Mouse (Mus musculus) heart, embryonic 13.5 days (tissue): ENCODE measurements around the gene Tmem129. TPM values are rescaled to one million over a fixed set of nuclear protein-coding genes. Genes with fewer than 3 reads are reported as not detected.
A peak's percentile ranks its signal among the peaks of the same experiment; 100 is the strongest.

Experiments
- ATAC-seq: fragments of 200-750 bp; cut with Nextera tagmentation; 2 replicates; pipeline ENCODE4 v1.8.0; 2017; ENCODE audit warnings: moderate TSS enrichment; ENCODE audit not compliant: insufficient number of reproducible peaks, low FRiP score, low TSS enrichment; ENCODE audit errors: extremely low read depth
- H3K27ac ChIP-seq: fragments of 300-500 bp; sonication (generic); replicated peaks from 2 replicates; pipeline ENCODE4 v1.5.1; 2015; ENCODE audit warnings: moderate library complexity, mild to moderate bottlenecking, inconsistent platforms
- H3K27me3 ChIP-seq: fragments of 300-500 bp; sonication (generic); replicated peaks from 2 replicates; pipeline ENCODE4 v1.6.1; 2015; ENCODE audit warnings: mild to moderate bottlenecking, inconsistent platforms
- H3K36me3 ChIP-seq: fragments of 300-500 bp; sonication (generic); 2 replicates; pipeline ENCODE4 v1.6.1; 2015; ENCODE audit warnings: mild to moderate bottlenecking, inconsistent platforms
- H3K4me1 ChIP-seq: fragments of 300-500 bp; sonication (generic); 2 replicates; pipeline ENCODE4 v1.6.1; 2015; ENCODE audit warnings: inconsistent platforms
- H3K4me2 ChIP-seq: fragments of 300-500 bp; sonication (generic); 2 replicates; pipeline ENCODE4 v1.6.1; 2015; ENCODE audit warnings: inconsistent platforms, mild to moderate bottlenecking, moderate library complexity
- H3K4me3 ChIP-seq: fragments of 300-500 bp; sonication (generic); 2 replicates; pipeline ENCODE4 v1.5.1; 2015; ENCODE audit warnings: moderate library complexity, mild to moderate bottlenecking, inconsistent platforms
- H3K9ac ChIP-seq: fragments of 300-500 bp; sonication (generic); 2 replicates; pipeline ENCODE4 v1.6.1; 2015; ENCODE audit warnings: inconsistent platforms, mild to moderate bottlenecking, moderate library complexity
- H3K9me3 ChIP-seq: fragments of 300-500 bp; sonication (generic); 2 replicates; pipeline ENCODE4 v1.6.1; 2016; ENCODE audit warnings: inconsistent platforms
- WGBS: fragments of 180-500 bp; shearing (Covaris S2); methylation state at CpG from one replicate; pipeline ENCODE4 v1.1.7; 2015; ENCODE audit warnings: mixed read lengths; 5-methylcytosine and 5-hydroxymethylcytosine counted together
- polyA plus RNA-seq: library from polyadenylated mRNA; unstranded; fragments of >200 nt; fragmentation: Nextera tagmentation; extraction: Ambion mirVana; gene quantifications from 2 replicates; pipeline ENCODE4 v1.2.1, GENCODE M21; 2015

Tmem129 gene
- polyA plus RNA-seq, 1 experiment from 2014 or later = 32.0 TPM

DNA sequence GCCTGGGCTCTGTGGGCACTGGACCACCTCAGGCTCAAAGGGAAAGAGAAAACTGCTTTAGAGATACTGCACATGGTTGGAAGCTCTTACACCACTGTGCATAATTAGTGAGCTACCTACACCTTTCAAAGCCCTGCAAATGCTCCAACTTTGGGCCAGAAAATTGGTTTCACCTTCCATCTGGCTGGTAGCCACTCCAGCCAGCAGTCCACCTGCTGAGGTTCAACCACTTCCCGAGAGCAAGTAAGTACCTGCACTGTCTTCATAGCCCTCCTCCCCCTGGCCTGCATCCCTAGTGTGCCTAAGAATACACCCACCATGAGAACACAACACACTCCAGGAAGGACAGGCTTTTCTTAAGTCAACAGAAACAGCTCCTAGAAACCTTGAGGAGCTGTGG lies 46.4 kb downstream of the Tmem129 start:
- Histone ChIP-seq H3K9me3 (no peaks in the 10 kb centered on the region), H3K27ac (no peak overlapping the region), H3K9ac (no peak overlapping the region), H3K4me2 (no peak overlapping the region), H3K27me3 (no peaks in the 10 kb centered on the region), H3K36me3 (peaks cover 73% of the 10 kb centered on the region), H3K4me3 (no peak overlapping the region), H3K4me1 (no peaks in the 10 kb centered on the region)
- 87% methylated on average over 1 of the region's 1 CpGs for WGBS
- ATAC-seq = no peak

DNA sequence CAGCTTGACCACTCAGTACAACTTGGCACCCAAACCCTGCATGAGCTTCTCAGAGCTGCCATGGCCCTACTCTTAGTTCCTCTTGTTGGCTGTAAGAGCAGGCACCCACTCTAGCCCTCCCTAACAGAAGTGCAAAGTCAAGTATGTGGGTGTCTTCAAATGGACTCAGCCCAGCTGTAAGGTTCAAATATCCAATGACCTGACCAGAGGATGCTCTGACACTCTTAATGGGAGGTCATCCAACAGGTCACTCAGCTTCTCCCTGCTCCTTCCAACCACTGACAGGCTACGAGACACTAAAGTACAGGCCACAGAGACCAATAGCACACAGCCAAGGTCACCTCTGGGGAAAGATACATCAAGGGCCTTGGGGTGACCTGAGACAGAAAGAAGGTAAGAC lies 49.0 kb downstream of the Tmem129 start:
- Histone ChIP-seq H3K4me2 (no peak overlapping the region), H3K27me3 (no peaks in the 10 kb centered on the region), H3K9ac (no peak overlapping the region), H3K36me3 (peaks cover 88% of the 10 kb centered on the region), H3K27ac (no peak overlapping the region), H3K9me3 (no peaks in the 10 kb centered on the region), H3K4me1 (0 out of 2 replicates have a peak, but pooled peaks cover 5% of the 10 kb centered on the region), H3K4me3 (no peak overlapping the region)
- ATAC-seq = no peak
- WGBS = 88% methylated on average over 1 of the region's 1 CpGs

DNA sequence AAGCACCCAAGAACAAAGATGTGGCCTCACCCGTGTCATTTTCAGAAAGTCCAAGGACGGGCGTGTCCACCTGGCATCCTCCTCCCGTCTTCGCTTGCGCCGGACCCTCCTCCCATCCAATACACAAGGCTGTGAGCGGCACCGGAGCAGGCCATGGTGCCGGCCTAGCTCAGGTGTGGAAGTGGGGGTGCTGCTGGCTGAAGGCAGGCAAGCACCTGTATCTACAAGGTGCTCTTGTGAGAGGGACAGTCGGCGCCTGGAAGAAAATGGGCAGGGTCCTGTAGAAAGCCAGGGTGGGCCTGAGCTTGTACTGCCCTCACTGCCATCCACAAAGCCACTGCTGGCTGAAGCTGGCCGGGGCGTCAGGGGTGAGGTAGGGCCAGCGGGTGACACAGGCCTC lies 50.8 kb downstream of the Tmem129 start:
- H3K27me3 ChIP-seq = no peaks in the 10 kb centered on the region
- no peak overlapping the region for H3K4me2 ChIP-seq
- H3K4me1 ChIP-seq = 0 out of 2 replicates have a peak, but pooled peaks cover 5% of the 10 kb centered on the region
- H3K9me3 ChIP-seq = no peaks in the 10 kb centered on the region
- H3K9ac ChIP-seq = no peak overlapping the region
- 93% methylated on average over 15 of the region's 15 CpGs for WGBS
- no peak overlapping the region for H3K4me3 ChIP-seq
- H3K36me3 ChIP-seq = peaks cover 83% of the 10 kb centered on the region
- no peak for ATAC-seq
- H3K27ac ChIP-seq = no peak overlapping the region

DNA sequence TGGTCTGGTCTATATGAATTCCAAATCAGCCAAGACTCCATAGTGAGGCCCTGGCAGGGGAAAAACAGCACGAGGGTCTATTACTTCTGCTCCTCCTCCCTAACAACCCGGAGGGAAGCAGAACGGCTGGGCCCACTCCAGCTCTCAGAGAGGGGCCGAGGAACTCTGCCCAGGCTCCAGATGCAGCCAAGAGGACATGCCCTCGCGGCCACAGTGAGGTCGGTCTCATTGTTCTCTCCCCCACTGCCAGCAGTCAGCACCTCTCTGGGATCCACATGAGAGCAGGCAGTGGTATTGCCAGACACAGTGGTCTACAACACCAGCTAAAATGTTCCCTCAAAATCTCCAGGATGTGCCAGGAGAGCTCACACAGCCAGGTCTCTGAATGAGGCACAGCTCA lies 51.6 kb downstream of the Tmem129 start:
- Histone ChIP-seq H3K4me3 (no peak overlapping the region), H3K27ac (no peak overlapping the region), H3K9ac (no peak overlapping the region), H3K36me3 (peaks cover 83% of the 10 kb centered on the region), H3K27me3 (no peaks in the 10 kb centered on the region), H3K4me1 (0 out of 2 replicates have a peak, but pooled peaks cover 5% of the 10 kb centered on the region), H3K4me2 (no peak overlapping the region), H3K9me3 (no peaks in the 10 kb centered on the region)
- 78% methylated on average over 7 of the region's 7 CpGs for WGBS
- ATAC-seq = no peak

DNA sequence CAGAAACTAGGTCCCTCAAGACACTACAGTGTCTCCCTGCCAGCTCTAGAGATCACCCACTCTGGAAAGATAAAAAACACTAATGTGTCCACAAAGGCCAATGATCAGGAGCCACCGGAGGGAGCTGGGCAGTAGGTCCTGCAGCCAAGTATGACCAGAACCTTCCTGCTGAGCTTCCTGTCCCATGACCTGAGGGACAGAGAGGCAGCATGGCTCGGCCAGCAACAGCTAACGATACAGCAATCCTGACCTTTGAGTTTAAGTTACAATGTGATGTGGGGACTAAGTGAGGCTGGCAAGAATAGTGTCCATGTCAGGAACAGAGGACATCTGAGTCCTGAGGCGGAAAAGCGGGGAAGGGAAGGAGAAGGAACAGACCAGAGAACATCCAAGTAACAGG lies 52.9 kb downstream of the Tmem129 start:
- Histone ChIP-seq H3K9ac (0 out of 2 replicates have a peak overlapping the region, but pooled peaks have one; percentile 10), H3K4me1 (0 out of 2 replicates have a peak, but pooled peaks cover 5% of the 10 kb centered on the region), H3K27ac (no peak overlapping the region), H3K4me2 (no peak overlapping the region), H3K36me3 (peaks cover 83% of the 10 kb centered on the region), H3K27me3 (no peaks in the 10 kb centered on the region), H3K9me3 (no peaks in the 10 kb centered on the region), H3K4me3 (no peak overlapping the region)
- ATAC-seq = no peak
- 85% methylated on average over 5 of the region's 5 CpGs for WGBS

Other genes with a start within 250 kb of the Tmem129 start
- not detected in 2 replicates for gene Nkx1-1, start 224.4 kb downstream of the Tmem129 start, polyA plus RNA-seq
- gene Fam53a, start 28.8 kb downstream of the Tmem129 start, polyA plus RNA-seq = 46.9 and 50.2 TPM in 2 replicates
- 0.83 and 1.2 TPM in 2 replicates for gene Gm9903, start 28.5 kb downstream of the Tmem129 start, polyA plus RNA-seq
- gene Slbp, start 5.8 kb downstream of the Tmem129 start, polyA plus RNA-seq = 114 and 121 TPM in 2 replicates
- gene Tacc3, start 288 bp downstream of the Tmem129 start, polyA plus RNA-seq = 122 and 125 TPM in 2 replicates
- gene Fgfr3, start 63.3 kb upstream of the Tmem129 start, polyA plus RNA-seq = 4.1 and 4.3 TPM in 2 replicates
- gene Letm1, start 124.4 kb upstream of the Tmem129 start, polyA plus RNA-seq = 40.9 and 43.5 TPM in 2 replicates
- gene Nsd2, start 162.3 kb upstream of the Tmem129 start, polyA plus RNA-seq = 26.5 and 30.3 TPM in 2 replicates